Mouse (Mus musculus): Measurements from ENCODE around the gene Thtpa. TPM values are rescaled to one million over a fixed set of nuclear protein-coding genes. Genes with fewer than 3 reads are reported as not detected.

The Thtpa gene
- polyA plus RNA-seq, 1 experiment, result 10.8 TPM

DNA sequence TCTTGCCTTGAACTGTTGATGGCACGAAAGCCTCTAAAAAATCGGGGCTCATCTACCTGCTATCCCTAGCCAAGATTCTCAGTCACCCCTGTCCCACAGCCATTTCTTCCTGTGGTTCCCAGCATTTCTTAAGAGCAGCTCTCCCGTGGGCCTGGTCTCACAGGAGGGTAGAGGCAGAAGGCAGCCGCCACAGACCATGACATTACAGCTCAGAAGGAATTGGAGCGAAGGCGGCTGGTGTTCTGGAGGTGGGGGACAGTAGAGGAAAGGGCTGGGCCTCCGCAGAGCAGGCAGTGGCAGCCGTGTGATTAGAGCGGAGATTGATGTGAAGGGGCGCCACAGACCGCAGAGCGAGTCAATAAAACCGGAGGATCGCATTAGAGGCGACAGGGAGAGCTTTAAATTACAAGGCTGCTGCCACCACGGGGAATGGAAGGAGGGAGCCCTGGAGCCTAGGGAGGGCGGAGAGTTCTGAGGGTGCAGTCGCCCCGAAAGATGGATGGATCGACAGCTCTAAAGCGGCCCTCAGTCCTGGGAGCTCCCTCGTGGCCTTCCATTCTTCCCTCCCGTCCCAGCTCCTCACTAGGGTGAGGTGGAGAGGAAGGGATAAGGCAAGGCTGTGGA, 16.1 kb upstream of the Thtpa start:
- no peaks in the 10 kb centered on the region for H3K27me3 ChIP-seq (ENCODE audit: control insufficient read depth, insufficient read depth, insufficient read length)
- H3ac ChIP-seq (ENCODE audit: control insufficient read depth, insufficient read length), result no peak overlapping the region
- no peak for TF ChIP-seq POLR2A (IDR thresholded peaks at IDR 0.05; ENCODE audit: insufficient read length, low read depth)
- no peak for TF ChIP-seq TCF12 (IDR thresholded peaks at IDR 0.05; ENCODE audit: insufficient read depth, poor library complexity, severe bottlenecking)
- no peak for TF ChIP-seq CEBPB (IDR thresholded peaks at IDR 0.05; ENCODE audit: insufficient read depth, poor library complexity, severe bottlenecking)
- TF ChIP-seq TCF3 (IDR thresholded peaks at IDR 0.05; ENCODE audit: insufficient read length, low read depth), result no peak
- H3K4me3 ChIP-seq, result no peak overlapping the region
- H3K4me2 ChIP-seq (ENCODE audit: low read depth), result no peak overlapping the region
- no peaks in the 10 kb centered on the region for H3K36me3 ChIP-seq (ENCODE audit: control insufficient read depth, insufficient read depth)
- H3K79me2 ChIP-seq (ENCODE audit: control insufficient read depth, insufficient read depth), result no peaks in the 10 kb centered on the region

DNA sequence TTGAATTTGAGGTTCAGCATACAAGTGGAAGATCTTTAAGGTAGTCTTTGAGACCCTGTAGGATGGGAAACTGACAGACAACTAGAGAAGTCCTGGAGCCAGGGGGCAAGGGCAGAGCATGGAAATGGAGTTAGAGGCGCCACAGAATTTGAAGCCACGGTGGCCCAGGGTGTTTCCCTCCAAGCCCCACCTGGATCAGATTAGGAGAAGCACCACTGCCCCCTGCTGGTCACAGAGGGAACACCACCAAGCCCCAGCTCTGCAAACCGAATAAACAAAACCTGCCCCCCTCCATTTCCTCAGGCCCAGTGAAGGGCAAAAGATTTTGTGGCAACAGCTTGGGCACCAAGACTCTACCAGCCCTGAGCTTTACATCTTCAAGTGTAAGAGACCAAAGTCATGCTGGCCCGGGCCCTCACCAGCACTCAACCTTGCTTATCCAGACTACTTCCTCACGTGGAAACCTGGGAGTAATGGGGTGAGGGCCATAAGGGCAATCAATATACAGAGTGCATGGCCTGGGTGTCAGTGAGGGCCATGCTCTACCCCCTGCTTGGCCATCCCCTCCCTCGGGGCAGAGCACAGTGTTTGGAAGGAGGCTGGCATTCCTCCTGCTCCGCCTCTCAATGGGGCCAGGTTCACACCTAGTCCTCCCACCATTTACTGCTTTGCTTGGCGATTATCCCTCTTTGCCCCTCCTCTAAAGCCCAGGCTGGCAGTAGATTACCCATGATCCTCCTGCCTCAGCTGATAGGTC, 15.2 kb upstream of the Thtpa start:
- H3K79me2 ChIP-seq (ENCODE audit: control insufficient read depth, insufficient read depth), result no peaks in the 10 kb centered on the region
- TF ChIP-seq USF1 (IDR thresholded peaks at IDR 0.05; ENCODE audit: low read depth) (no peak), TCF12 (IDR thresholded peaks at IDR 0.05; ENCODE audit: insufficient read depth, poor library complexity, severe bottlenecking) (no peak), CEBPB (IDR thresholded peaks at IDR 0.05; ENCODE audit: insufficient read depth, poor library complexity, severe bottlenecking) (no peak)
- H3K4me2 ChIP-seq (ENCODE audit: low read depth), result no peak overlapping the region
- H3ac ChIP-seq (ENCODE audit: control insufficient read depth, insufficient read length), result no peak overlapping the region
- H3K36me3 ChIP-seq (ENCODE audit: control insufficient read depth, insufficient read depth), result no peaks in the 10 kb centered on the region
- no peak overlapping the region for H3K4me3 ChIP-seq
- no peaks in the 10 kb centered on the region for H3K27me3 ChIP-seq (ENCODE audit: control insufficient read depth, insufficient read depth, insufficient read length)

DNA sequence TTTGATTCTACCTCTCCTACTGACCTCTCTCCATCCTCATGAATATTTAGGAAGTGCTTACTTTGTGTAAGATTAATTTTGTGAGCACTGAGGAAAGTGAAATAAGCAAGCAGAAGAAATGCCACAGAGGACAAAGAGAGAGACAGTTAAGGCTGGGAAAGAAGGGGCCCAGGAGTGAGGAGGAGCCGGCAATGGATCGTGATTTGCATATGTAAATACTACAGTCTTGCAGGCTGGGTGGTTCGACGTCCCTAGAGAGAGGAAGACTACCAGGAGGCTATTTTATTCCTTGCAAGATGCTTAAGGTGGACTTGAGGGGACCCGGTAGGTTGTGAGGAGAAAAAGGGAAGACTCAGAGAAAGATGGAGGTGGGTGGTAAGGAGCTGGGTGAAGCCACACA, 13.5 kb upstream of the Thtpa start:
- Histone ChIP-seq H3K79me2 (ENCODE audit: control insufficient read depth, insufficient read depth) (no peaks in the 10 kb centered on the region), H3K4me3 (no peak overlapping the region), H3K4me2 (ENCODE audit: low read depth) (no peak overlapping the region), H3K36me3 (ENCODE audit: control insufficient read depth, insufficient read depth) (no peaks in the 10 kb centered on the region), H3ac (ENCODE audit: control insufficient read depth, insufficient read length) (no peak overlapping the region), H3K27me3 (ENCODE audit: control insufficient read depth, insufficient read depth, insufficient read length) (no peaks in the 10 kb centered on the region)
- no peak for TF ChIP-seq MAX (IDR thresholded peaks at IDR 0.05; ENCODE audit: low read depth)
- no peak for TF ChIP-seq E2F4 (IDR thresholded peaks at IDR 0.05; ENCODE audit: insufficient read depth)
- no peak for TF ChIP-seq MYOG (IDR thresholded peaks at IDR 0.05; ENCODE audit: control insufficient read depth in 1 of 3, insufficient read depth in 1 of 3, insufficient read length in 2 of 3, low read depth in 2 of 3)
- TF ChIP-seq POLR2A (IDR thresholded peaks at IDR 0.05; ENCODE audit: insufficient read length, low read depth), result no peak
- TF ChIP-seq TCF3 (IDR thresholded peaks at IDR 0.05; ENCODE audit: insufficient read length, low read depth), result no peak
- TF ChIP-seq REST (IDR thresholded peaks at IDR 0.05; ENCODE audit: insufficient read depth, insufficient read length), result no peak
- no peak for TF ChIP-seq POLR2AphosphoS2 (IDR thresholded peaks at IDR 0.05; ENCODE audit: insufficient read length, low read depth)
- no peak for TF ChIP-seq CEBPB (IDR thresholded peaks at IDR 0.05; ENCODE audit: insufficient read depth, poor library complexity, severe bottlenecking)
- TF ChIP-seq SRF (IDR thresholded peaks at IDR 0.05; ENCODE audit: control insufficient read depth, insufficient read length, low read depth), result no peak
- TF ChIP-seq USF1 (IDR thresholded peaks at IDR 0.05; ENCODE audit: low read depth), result no peak
- TF ChIP-seq TCF12 (IDR thresholded peaks at IDR 0.05; ENCODE audit: insufficient read depth, poor library complexity, severe bottlenecking), result no peak
- TF ChIP-seq MYOD1 (IDR thresholded peaks at IDR 0.05; ENCODE audit: control insufficient read depth in 1 of 3, insufficient read length in 2 of 3, low read depth in 2 of 3), result no peak

DNA sequence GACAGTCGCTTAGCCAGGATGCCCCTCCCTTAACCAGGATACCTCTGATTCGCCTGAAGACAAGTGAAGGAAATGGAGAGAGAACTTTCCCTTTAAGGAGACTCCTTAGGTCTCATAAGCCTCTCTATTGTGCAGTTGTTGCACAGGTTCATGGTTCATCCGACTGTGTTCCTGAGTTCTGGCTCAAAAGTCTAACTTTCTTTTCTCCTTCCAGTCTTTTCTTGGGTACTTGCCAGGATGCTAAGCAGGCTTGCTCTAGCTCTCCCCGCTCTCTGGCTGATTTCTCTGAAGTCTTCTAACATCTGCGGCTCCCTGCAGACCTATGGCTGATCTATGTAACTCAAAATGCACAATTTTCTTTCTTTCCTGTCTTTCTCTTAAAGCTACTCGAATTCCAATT, 11.1 kb upstream of the Thtpa start:
- no peak for TF ChIP-seq CEBPB (IDR thresholded peaks at IDR 0.05; ENCODE audit: insufficient read depth, poor library complexity, severe bottlenecking)
- no peak for TF ChIP-seq POLR2A (IDR thresholded peaks at IDR 0.05; ENCODE audit: insufficient read length, low read depth)
- no peak for TF ChIP-seq TCF12 (IDR thresholded peaks at IDR 0.05; ENCODE audit: insufficient read depth, poor library complexity, severe bottlenecking)
- no peak for TF ChIP-seq POLR2AphosphoS2 (IDR thresholded peaks at IDR 0.05; ENCODE audit: insufficient read length, low read depth)
- TF ChIP-seq MYOG (IDR thresholded peaks at IDR 0.05; ENCODE audit: control insufficient read depth in 1 of 3, insufficient read depth in 1 of 3, insufficient read length in 2 of 3, low read depth in 2 of 3), result no peak
- no peak for TF ChIP-seq USF1 (IDR thresholded peaks at IDR 0.05; ENCODE audit: low read depth)
- TF ChIP-seq SRF (IDR thresholded peaks at IDR 0.05; ENCODE audit: control insufficient read depth, insufficient read length, low read depth), result no peak
- TF ChIP-seq TCF3 (IDR thresholded peaks at IDR 0.05; ENCODE audit: insufficient read length, low read depth), result no peak
- no peak for TF ChIP-seq MYOD1 (IDR thresholded peaks at IDR 0.05; ENCODE audit: control insufficient read depth in 1 of 3, insufficient read length in 2 of 3, low read depth in 2 of 3)
- TF ChIP-seq E2F4 (IDR thresholded peaks at IDR 0.05; ENCODE audit: insufficient read depth), result no peak
- no peak for TF ChIP-seq REST (IDR thresholded peaks at IDR 0.05; ENCODE audit: insufficient read depth, insufficient read length)
- TF ChIP-seq MAX (IDR thresholded peaks at IDR 0.05; ENCODE audit: low read depth), result no peak
- Histone ChIP-seq H3K36me3 (ENCODE audit: control insufficient read depth, insufficient read depth) (no peaks in the 10 kb centered on the region), H3K4me2 (ENCODE audit: low read depth) (no peak overlapping the region), H3ac (ENCODE audit: control insufficient read depth, insufficient read length) (no peak overlapping the region), H3K79me2 (ENCODE audit: control insufficient read depth, insufficient read depth) (no peaks in the 10 kb centered on the region), H3K27me3 (ENCODE audit: control insufficient read depth, insufficient read depth, insufficient read length) (no peaks in the 10 kb centered on the region), H3K4me3 (no peak overlapping the region)

Data from myocyte (in vitro differentiated cells).